Mouse (Mus musculus): Measurements from ENCODE around the gene Olfr979.
"Not testable (repeated sequence)": the region's sequence is repeated elsewhere in the genome, so short reads cannot be mapped to it uniquely, and the experiment has no call there.

Gene Olfr979

DNA sequence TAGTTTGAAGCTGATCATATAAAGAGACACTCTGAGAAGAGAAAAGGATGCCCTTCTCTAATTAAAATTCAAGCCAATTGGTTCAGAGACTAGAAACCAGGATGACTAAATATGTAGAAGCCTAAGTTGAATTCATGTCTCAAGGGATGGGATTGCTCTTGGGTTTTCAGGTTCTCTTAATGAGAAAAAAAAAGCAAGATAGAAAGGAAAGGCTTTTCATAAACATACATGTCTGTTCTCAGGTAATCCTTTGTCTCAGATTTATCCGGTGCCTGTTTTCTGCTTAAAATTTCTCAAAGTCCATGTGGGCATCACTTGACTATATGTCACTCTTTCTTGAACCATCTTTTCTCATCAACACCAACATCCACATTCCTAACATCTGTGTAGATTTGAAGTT, at the start of gene Olfr979:
Gene Olfr979 (minus strand): TSS at position 101 of the 400 bp plus-strand sequence.
- DNase-seq (ENCODE audit: low read depth, low spot score): no peak

- no peak for DNase-seq (ENCODE audit: low read depth, low spot score)
These were observed 46.9 kb upstream of the Olfr979 start for GRCm38 (mm10) chr9:40050138-40050537.

GRCm38 (mm10) chr9:40021164-40021563, 17.9 kb upstream of the Olfr979 start, which contains the start of gene Olfr981:
Gene Olfr981, plus strand, starts transcription at chr9:40021464.
- DNase-seq (ENCODE audit: low read depth, low spot score): no peak

- no peak for DNase-seq (ENCODE audit: low read depth, low spot score)
These were observed 6.2 kb upstream of the Olfr979 start, which contains the start of gene Olfr980 for GRCm38 (mm10) chr9:40009482-40009881. Gene Olfr980, minus strand, starts transcription at chr9:40009582.

DNA sequence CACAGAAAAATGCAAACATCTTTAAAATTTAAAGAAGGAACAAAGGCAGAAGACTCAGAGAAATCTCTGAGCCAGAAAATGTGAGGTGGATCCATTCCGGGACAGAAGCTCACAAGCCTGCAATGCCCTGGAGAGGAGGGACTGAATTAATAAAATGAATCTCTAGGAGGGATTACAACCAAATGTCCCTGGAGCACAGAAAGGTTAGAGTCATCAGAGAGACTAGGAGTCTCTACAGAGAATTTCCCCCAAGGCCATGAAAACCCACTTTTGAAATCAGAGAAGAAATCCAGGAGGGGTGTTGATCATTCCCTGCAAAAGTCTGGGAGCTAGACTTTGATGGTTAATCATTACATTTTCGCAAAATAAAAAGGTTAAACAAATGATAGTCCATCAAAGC, 11.5 kb downstream of the Olfr979 start, which contains the start of gene Olfr978:
Gene Olfr978 (plus strand): TSS at position 301 of the 400 bp plus-strand sequence.
- DNase-seq (ENCODE audit: low read depth, low spot score): no peak

DNA sequence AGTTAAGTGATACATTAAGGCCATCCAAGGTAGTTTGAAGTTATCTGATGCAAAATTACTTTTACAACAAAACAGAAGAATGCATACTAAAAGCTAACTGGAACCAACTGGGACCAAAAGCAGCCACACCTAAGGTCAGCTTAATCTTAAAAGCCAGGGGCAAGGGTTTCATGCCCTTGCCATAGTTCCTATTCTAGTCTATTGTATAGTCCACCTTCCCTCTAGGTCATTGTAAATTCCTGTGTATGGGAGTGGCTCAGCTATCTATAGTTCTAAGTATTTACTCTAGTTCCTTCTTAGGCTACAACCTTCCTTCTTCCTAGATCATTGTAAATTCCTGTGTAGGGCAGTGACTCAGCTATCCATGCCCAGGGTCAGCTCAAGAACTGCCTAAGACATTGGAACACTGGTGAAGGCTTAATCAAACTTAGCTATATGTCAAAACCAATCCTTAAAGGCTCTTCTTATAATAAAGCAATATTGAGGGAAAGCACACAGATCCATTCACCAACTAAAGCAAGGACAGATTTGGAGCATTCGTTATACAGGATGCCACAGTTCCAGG, 26.6 kb downstream of the Olfr979 start:
- DNase-seq (ENCODE audit: low read depth, low spot score): not testable (repeated sequence)

GRCm38 (mm10) chr9:39961033-39961432, 42.2 kb downstream of the Olfr979 start, which contains the start of gene Olfr976:
Gene Olfr976, minus strand, starts transcription at chr9:39961133.
- DNase-seq (ENCODE audit: low read depth, low spot score): not testable (repeated sequence)

- no peak for DNase-seq (ENCODE audit: low read depth, low spot score)
These were observed 51.3 kb downstream of the Olfr979 start, which contains the start of gene Olfr975 for GRCm38 (mm10) chr9:39951946-39952345. Gene Olfr975, minus strand, starts transcription at chr9:39952046.
